Mouse (Mus musculus) erythroblast, embryonic 14.5 days (primary cell): ENCODE data around the gene Rabgap1l.

ENCODE experiments used
- GATA1 ChIP-seq: IDR thresholded peaks from 2 replicates; pipeline ENCODE4 v1.6.1; 2012; ENCODE audit warnings: low read length, inconsistent platforms, mixed read lengths
- TAL1 ChIP-seq: IDR thresholded peaks from 3 replicates; pipeline ENCODE4 v1.6.1; 2012; ENCODE audit warnings: low read length, inconsistent platforms, mixed read lengths

- no peak for TF ChIP-seq TAL1
- no peak for TF ChIP-seq GATA1
These were observed 18.8 kb downstream of the Rabgap1l start for GRCm38 (mm10) chr1:160774166-160774565.
